Mouse (Mus musculus) kidney, postnatal 4 days (tissue): ENCODE results near the gene Gdpd3.
A peak's percentile ranks its signal among the peaks of the same experiment; 100 is the strongest.

Source experiments
- DNase-seq, 2 experiments: peaks; one replicate each; pipeline ENCODE4 v3.0.0; 2021; ENCODE audit warnings: mixed read lengths in 2 of 2

Gdpd3 gene

GRCm38 (mm10) chr7:126791851-126792720 lies 26.0 kb downstream of the Gdpd3 start, which contains the start of gene Ppp4c:
Gene Ppp4c (minus strand): TSS chr7:126792496.
- peak; percentile 98 to 99 for DNase-seq

GRCm38 (mm10) chr7:126792721-126793443 lies 26.7 kb downstream of the Gdpd3 start:
- no peak for DNase-seq

- no peak for DNase-seq
Measured at GRCm38 (mm10) chr7:126793456-126794270, 27.5 kb downstream of the Gdpd3 start.

- no peak for DNase-seq
Measured at GRCm38 (mm10) chr7:126794271-126794605, 28.1 kb downstream of the Gdpd3 start.

- DNase-seq = no peak
Measured at GRCm38 (mm10) chr7:126795387-126796317, 29.5 kb downstream of the Gdpd3 start.

- DNase-seq = peak; percentile 61 to 70
Measured at GRCm38 (mm10) chr7:126796350-126796932, 30.3 kb downstream of the Gdpd3 start.

- DNase-seq = peak in 1 of 2 experiments; percentile 40
Measured at GRCm38 (mm10) chr7:126797411-126798126, 31.4 kb downstream of the Gdpd3 start, which contains the start of gene Fam57b. Gene Fam57b (plus strand): TSS chr7:126797668.

- peak in 1 of 2 experiments; percentile 55 for DNase-seq
Measured at GRCm38 (mm10) chr7:126798127-126799049, 32.3 kb downstream of the Gdpd3 start.

- peak; percentile 97 to 98 for DNase-seq
Measured at GRCm38 (mm10) chr7:126799050-126799467, 32.9 kb downstream of the Gdpd3 start.

GRCm38 (mm10) chr7:126799468-126800268 lies 33.5 kb downstream of the Gdpd3 start:
- DNase-seq = peak in 1 of 2 experiments; percentile 51

GRCm38 (mm10) chr7:126800269-126801056 lies 34.3 kb downstream of the Gdpd3 start:
- DNase-seq = no peak

GRCm38 (mm10) chr7:126801057-126801422 lies 34.9 kb downstream of the Gdpd3 start:
- no peak for DNase-seq

GRCm38 (mm10) chr7:126802134-126802889 lies 36.2 kb downstream of the Gdpd3 start:
- DNase-seq = no peak

- no peak for DNase-seq
Measured at GRCm38 (mm10) chr7:126803181-126803580, 37.0 kb downstream of the Gdpd3 start.

GRCm38 (mm10) chr7:126803751-126804150 lies 37.6 kb downstream of the Gdpd3 start:
- DNase-seq = no peak

- DNase-seq = no peak
Measured at GRCm38 (mm10) chr7:126806956-126807355, 40.8 kb downstream of the Gdpd3 start.

GRCm38 (mm10) chr7:126807405-126807804 lies 41.3 kb downstream of the Gdpd3 start:
- no peak for DNase-seq
